Mouse (Mus musculus): ENCODE measurements around the gene Gm37240.

Gene Gm37240

DNA sequence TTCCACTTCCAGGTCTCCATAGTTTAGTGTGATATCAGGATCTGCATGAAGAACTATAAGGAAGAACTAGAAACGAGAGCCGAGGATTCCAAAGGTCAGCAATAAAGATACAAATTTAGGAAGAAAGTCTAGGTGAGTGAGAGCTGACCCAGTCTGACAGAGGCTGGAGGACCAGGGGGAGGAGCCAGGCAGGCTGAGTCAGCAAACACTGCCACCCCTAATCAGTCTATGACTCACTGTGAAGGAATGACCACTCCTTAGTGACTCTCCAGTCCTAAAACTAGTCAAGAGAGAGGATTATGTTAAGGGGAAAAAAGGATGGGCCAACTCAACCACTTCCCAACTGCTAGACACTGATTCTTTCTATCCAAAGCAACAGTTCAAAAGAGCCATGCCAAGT is 6.6 kb downstream of the Gm37240 start:
- in situ Hi-C loops (cut with MboI; ENCODE audit: unreplicated experiment in 2 of 2), result no loop called here

DNA sequence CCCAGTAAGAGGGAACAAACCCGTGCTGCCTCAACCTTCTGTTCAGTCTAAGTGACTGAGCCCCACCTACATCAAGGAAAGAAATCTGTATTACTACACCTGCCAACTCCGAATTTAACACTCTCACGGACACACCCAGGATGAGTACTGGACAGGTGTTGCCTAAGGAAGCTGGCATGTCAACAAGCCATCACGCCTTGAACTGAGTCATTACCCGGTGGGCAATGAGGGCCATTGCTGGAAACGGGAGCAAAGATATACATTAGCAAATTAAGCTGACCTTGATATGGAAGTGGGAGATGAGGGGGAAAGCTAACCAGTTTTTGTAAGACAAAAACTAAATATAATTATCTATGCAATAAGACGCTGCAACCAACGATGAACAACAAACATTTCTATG is 7.2 kb downstream of the Gm37240 start:
- in situ Hi-C loops (cut with MboI; ENCODE audit: unreplicated experiment in 2 of 2), result no loop called here

DNA sequence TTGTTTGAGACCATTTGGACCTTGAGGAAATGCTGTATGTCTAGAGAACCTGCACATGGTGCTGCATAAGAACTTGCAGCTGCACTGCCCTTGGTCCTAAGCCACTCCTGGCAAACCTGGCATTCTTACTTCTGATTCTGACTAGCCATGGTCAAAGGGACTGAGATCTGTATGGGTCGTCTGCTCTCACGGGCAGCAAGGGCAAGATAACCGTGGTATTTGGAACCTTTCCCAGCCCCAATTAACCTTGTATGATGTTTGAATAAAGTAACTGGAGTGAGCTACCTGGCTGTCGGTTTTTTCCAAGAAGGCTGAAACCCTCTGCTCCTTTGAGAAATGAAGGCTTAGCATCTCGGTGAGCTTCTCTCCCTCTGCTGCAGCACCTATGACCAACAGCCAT is 8.4 kb downstream of the Gm37240 start:
- in situ Hi-C loops (cut with MboI; ENCODE audit: unreplicated experiment in 2 of 2), result no loop called here

DNA sequence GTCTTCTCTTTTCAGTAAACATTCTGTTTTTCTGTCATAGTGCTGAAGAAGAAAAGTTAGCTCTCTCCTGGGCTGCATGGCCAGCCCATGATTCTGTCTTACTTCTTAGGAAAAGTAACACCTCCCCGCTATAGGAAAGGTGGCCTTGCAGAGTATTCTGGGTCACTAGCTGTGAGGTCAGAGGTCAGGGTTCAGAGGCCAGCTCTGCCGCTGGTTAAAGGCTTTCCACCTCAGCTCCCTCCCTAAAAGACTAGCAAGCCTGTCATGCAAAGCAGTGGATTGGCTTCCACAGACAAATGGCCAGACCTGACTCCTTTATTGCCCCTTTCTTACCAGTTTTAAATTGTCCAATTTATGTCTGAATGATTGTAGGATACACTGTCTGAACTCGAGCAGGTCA is 23.3 kb downstream of the Gm37240 start:
- in situ Hi-C loops (cut with MboI; ENCODE audit: unreplicated experiment in 2 of 2), result no loop called here

DNA sequence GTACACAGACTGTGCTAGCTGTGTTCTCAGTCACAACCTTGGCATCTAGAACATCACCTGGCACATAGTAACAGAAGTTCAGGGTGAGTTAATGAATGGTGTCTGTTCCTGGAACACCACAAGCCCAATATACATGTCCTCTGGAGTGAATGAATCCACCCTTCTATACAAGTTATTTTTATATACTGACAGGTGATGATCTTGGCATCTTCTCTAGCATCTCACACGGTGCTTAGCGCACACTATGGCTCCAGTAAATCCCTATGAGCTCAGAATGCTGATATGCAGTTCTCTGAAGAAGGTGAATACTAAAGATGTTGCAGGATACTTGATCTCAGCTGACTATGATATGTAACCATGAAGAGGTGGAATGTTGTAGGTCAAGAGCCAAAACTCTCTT is 24.4 kb downstream of the Gm37240 start:
- in situ Hi-C loops (cut with MboI; ENCODE audit: unreplicated experiment in 2 of 2), result no loop called here

DNA sequence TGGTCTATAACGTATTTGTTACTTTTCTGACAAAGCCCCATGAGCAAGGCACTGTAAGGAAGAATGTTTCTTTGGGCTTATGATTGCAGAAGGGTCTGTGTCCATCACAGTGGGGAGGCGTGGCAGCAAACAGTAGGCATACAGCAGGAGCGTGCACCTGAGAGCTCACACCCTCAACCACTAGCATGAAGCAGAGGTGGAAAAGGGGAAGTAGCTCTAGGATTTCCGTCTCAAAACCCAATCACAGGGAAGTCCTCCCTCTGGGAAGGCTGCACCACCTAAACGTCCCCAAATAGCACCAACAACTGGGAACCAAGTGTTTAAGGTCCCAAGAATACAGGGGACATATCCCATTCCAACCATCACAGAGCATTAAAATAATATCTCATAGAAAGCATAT is 26.3 kb downstream of the Gm37240 start:
- in situ Hi-C loops (cut with MboI; ENCODE audit: unreplicated experiment in 2 of 2), result no loop called here

DNA sequence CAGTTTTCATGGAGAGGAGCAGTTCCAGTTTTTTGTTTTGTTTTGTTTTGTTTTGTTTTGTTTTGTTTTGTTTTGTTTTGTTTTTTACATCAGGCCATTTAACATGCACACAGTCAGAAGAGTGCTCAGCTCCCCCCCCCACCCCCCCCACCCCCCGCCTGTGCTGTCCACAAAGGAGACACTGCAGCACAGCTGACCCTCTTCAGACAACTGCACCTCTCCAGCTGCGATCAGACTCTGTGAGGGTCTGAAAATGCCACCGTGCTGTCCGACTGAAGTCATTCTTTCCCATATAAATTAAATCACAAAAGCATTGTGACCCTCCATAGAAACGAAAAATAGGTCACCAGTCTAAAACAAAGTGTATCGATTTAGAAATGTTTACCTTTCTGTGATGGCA is 28.0 kb downstream of the Gm37240 start:
- in situ Hi-C loops (cut with MboI; ENCODE audit: unreplicated experiment in 2 of 2), result no loop called here

DNA sequence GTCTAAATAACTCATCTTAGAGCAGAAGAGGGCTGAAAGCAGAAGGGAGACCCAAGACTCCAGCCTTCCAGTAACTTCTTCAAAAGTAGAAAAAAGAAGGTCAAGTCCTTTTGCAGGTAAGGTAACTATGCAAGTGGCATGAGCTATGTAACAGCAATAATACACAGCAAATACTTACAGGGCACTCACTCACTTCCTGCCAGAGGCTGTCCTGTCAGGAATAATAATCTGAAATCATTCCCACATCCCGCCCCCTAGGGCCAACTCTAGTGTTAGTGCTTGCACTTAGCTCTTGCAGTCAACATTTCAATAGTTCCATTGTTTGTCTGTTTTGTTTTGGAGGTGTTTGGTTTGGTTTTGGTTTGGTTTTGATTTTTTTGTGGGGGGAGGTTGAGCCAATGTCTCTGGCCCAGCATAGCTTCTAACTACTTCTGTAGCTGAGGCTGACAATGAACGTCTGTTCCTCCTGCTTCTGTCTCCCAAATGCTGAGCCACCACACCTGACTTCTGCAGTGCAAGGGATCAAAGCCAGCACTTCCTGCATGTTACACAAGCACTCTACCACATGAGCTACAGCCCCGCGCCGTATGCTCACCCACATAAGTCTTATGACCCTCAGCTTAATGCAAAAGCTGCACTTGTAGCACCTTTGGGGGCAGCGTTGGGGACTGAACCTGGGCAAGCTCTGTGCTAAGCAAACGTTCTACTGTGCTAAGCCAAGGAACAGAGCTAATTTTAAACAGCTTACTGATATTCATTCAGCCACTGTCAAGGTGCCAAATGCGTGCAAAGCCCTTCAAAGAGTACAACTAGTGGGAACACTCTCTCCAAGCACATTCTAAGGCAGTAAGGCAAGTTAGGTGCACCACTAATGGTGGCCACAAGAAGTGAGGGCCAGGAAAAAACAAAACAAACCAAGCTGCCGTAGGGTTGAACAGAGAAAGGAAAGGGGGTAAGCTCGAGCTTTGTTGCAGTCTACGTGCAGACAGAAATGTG is 28.9 kb downstream of the Gm37240 start:
- in situ Hi-C loops (cut with MboI; ENCODE audit: unreplicated experiment in 2 of 2), result no loop called here

DNA sequence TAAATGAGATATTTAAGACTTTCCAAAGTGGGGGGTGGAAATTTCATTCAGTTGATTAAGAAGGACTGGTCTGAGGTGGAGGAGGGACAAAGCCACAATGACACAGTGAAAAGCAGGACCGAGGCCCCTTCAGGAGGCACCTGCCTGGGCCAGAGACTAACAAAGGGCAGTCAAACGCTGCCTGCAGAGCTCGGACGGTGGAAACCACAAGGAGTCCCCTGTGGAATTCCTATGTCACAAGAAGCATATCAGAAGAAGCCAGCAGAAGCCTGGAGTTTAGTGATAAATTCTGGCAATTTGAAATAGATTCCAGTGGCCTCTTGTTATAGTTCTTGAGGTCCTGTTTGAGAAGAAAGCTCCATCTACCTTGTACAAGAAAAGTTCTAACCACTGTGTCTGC is 30.2 kb downstream of the Gm37240 start:
- in situ Hi-C loops (cut with MboI; ENCODE audit: unreplicated experiment in 2 of 2), result no loop called here

DNA sequence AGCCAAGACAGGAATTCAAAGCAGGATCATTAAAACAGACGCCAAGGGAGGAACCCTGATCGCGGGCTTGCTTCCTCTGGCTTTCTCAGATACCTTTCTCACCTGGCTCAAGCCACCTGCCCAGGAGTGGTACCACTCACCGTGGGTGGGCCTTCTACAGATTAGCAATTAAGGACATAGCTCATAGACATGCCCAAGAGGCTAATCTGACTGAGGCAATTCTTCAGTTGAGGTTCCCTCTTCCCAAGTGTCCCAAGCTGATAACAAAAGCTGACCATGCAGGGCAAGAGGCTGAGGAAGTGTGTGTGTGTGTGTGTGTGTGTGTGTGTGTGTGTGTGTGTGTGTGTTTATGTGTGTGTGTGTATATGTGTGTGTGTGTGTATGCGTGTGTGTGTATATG is 31.4 kb downstream of the Gm37240 start:
- in situ Hi-C loops (cut with MboI; ENCODE audit: unreplicated experiment in 2 of 2), result no loop called here

DNA sequence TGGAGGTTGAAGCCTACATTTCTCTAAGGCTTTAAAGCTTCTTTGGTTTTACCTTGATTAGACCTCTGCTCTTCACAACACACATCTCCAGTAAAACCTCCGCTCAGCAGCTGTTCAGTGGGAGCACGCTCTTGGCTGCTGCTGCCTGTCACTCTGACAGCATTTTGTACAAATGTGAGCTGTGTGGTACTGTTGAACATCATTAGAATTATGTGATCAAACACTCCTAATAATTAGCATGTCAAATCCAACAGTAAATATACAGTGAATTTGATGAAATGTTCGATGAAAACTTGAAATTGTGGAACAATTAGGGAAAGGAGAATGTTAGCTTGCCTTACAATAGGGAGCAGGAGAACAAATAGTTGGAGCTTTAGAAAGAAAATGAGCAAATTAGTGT is 32.3 kb downstream of the Gm37240 start:
- in situ Hi-C loops (cut with MboI; ENCODE audit: unreplicated experiment in 2 of 2), result no loop called here

DNA sequence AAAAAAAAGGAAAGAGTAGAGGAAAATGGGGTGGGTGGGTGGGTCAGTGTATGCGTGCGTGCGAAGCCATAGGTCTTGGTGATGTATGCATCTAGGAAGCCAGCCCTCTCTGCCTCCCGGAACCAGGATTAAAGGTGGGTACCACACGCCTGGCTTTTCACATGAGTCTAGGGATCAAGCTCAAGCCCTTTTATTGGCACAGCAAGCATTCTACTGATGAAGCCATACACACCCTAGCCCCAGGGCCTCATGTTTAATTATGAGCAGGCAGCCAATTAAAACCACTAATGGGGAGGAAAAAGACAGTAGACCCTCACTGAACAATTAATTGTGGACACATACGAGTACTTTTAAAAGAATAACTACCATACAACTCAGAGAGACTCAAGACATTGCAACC is 33.2 kb downstream of the Gm37240 start:
- in situ Hi-C loops (cut with MboI; ENCODE audit: unreplicated experiment in 2 of 2), result no loop called here

DNA sequence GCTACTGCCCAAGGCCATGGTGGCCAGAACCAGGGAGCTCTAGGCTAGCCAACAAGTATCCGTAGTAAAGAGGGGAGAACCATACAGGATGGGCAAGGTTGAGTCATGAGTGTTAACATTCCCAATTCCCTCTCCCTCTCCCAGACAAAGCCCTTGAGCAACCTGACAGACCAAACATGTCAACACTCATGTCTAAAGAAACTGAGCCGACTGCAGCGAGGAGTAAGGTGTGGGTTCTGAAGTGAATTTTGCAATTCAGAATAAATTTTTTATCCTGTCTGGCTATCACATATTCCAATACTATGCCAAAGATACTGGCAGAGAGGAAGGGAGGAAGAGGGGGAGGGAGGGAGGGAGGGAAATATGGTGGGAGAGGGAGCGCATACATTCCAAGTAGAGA is 33.6 kb downstream of the Gm37240 start:
- in situ Hi-C loops (cut with MboI; ENCODE audit: unreplicated experiment in 2 of 2), result no loop called here

DNA sequence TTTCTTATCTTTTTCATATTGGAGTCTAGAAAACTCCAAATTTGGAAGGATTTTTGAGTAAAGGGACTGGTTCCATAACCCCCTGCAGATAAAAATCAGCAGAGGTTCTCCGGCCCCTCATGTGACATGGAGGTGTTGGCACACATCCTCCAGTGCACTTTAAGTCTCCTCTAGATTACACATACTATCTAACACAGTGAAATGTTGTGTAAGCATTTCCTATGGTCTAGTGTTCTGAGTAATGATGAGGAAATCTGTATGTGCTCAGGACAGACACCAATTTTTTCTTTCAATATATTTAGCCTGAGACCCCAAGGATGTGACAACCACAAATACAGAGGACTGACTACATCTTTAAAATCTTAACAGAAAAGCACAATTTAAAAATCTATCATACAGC is 37.2 kb downstream of the Gm37240 start:
- in situ Hi-C loops (cut with MboI; ENCODE audit: unreplicated experiment in 2 of 2), result no loop called here

DNA sequence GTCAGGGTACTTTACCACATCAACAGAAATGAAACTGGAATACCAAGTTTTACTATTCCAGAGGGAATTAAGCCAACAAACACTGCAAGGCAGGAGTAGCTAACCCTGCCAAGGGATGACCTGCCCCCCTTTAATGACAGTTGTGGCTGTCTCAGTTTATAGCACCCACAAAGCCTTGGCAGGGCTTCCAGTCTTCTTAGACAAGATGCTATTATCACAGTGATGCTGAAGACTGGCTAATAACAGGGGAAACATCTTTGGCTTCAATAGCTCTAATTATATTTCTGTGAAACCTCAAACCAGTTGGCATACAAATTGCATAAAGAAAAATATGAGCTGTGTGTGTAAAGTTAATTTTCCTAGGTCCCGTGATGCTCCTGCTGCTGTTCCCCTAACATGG is 41.0 kb downstream of the Gm37240 start:
- in situ Hi-C loops (cut with MboI; ENCODE audit: unreplicated experiment in 2 of 2), result no loop called here

DNA sequence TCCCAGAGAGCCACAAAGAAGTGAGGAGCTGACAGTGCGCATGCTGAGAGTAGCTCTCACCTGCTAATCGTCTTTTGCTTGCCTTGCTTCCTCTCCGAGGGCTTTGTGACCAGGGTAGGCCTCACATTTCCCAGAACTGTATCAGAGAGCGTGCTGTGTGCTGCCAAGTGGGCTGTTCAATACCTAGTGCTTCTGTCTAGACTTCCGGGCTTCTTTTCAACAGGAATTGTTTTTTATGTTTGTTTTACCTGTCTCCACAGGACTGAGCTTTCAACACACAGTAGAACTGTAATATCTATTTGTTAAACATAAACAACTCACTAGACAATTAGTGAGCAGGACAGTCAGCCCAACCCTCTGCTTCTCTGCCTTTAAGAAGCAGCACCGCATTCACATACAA is 42.0 kb downstream of the Gm37240 start:
- in situ Hi-C loops (cut with MboI; ENCODE audit: unreplicated experiment in 2 of 2), result no loop called here

DNA sequence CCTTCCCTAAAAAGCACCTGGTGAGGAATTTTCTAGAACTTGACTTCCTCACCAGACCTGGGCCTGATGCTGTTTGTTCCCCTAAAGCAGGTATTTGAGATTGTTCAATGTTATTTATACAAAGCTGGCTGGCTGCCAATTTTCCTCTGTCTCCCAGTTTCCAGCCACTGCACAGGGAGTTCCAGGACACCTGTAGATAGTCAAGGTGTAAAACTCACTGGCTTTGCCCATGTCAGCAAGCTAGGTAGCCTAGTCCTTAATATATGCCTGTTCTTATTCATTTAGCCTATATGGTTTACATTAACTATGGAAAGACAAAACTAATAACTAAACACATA is 44.5 kb downstream of the Gm37240 start:
- in situ Hi-C loops (cut with MboI; ENCODE audit: unreplicated experiment in 2 of 2), result no loop called here

DNA sequence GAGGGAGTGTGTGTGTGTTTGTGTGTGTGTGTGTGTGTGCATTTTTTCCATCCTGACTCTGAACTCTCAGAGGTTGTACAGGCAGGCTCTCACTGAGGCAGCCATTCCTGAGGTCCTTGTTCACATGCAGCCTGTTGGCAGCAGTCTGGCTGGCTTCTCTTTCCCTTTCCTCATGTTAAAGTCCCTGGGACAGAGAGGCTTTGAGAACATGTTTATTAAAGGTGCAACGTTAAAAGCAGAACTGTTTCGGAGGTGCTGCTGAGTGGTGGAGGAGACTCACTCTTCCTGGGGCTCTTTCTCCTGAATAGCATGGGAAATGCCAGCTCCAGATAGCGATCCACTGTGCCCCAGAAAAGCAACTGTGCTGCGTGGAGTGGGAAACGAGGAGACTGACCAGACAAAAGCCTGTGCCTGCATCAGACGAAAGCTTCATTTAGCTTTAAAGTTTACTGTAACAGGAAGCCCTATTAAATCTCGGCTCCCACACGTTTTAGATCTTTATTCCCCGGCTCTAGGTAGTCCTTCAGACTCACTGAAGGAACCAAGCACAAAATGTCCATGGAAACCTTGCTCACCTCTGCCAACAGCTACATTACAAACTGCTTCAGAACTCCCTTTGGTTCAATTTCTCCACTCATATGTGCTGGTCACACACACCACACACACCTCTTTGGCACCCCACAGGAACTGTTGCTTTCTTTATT is 45.0 kb downstream of the Gm37240 start:
- in situ Hi-C loops (cut with MboI; ENCODE audit: unreplicated experiment in 2 of 2), result no loop called here

DNA sequence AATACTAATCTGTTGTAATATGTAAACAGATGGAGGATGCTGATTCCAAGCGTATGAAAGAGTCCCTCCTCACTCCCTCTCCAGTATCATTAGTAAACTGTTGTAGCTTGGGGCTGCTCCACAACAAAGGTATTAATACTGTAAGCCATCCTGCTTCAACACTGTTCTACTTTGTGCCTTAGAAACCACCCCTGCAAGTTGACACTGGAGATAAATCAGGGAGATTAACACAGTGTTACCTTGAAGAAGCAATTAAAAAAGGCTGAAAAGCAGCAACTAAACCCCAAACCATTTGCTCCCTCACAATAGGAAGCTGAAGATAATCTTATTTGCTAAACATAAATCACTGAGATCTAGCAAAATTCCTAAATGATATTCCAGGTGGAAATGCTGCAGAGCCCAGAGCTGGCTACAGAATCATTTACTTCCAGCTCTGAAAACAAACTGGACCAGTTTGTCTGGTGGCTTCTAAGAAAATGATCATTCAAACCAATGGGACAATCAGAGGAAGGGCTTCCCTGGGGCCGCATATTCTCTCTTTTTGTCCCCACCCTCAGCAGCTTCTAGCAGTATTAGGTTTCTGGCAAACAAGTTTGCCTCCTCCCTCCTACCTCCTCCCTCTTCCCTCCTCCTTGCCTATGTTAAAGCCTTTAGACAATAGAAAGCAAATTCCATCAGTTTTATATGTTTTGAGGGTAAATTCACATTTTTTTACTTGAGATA is 45.7 kb downstream of the Gm37240 start:
- in situ Hi-C loops (cut with MboI; ENCODE audit: unreplicated experiment in 2 of 2), result no loop called here

DNA sequence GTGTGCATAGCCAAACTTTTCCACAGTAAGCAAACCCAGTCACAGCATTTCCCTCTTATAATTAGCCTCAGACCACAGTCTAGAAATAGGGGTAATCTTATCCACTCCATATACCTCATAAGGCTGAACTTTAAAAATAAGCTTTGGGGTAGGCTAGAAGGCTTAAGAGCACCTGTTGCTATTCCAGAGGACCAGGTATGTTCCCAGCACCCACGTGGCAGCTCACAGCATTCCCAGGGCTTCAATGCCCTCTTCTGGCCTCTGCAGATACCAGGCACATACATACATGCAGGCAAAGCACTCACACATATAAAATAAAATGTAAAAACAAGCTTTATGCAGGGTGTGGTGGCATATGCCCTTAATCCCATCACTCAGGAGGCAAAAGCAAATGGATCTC is 53.7 kb downstream of the Gm37240 start:
- in situ Hi-C loops (cut with MboI; ENCODE audit: unreplicated experiment in 2 of 2), result no loop called here

DNA sequence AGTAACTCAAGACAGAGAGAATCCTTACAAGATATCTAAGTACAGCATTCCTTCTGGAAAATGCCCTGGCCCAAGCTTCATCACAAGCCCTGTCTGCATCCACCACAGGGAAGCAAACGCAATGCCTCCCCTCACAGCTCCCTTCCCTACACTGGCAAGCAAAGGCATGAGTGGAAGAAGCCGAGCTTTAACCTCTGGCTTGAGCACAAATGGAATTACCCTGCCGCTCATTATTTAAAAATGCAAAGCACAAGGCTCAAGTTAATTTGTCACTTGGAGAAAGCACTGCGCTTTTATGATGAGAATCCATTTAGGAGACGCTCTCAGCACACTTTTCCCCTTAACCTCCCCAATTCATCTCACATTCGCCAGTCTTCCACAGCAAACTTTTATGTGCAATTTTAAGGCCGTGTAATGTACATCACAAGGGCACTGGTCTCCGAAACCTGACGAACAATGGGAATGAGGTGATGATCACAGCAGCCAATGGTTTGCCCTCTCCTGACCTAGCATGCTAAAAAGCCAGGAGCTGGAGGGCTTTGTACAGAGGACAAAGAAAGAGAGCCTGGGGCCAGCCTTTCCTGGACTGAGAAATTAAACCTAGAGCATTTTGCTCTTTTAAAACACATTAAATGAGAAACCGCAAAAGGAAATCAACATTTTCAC is 54.7 kb downstream of the Gm37240 start:
- in situ Hi-C loops (cut with MboI; ENCODE audit: unreplicated experiment in 2 of 2), result no loop called here
